Mouse (Mus musculus) forebrain, embryonic 11.5 days (tissue): ENCODE measurements around the gene Gm45837. TPM values are rescaled to one million over a fixed set of nuclear protein-coding genes. Genes with fewer than 3 reads are reported as not detected.
A peak's percentile ranks its signal among the peaks of the same experiment; 100 is the strongest.
"Not testable (repeated sequence)": the region's sequence is repeated elsewhere in the genome, so short reads cannot be mapped to it uniquely, and the experiment has no call there.

Experiments used
- ATAC-seq: fragments of 200-750 bp; cut with Nextera tagmentation; replicated peaks from 2 replicates; pipeline ENCODE4 v1.8.0; 2017; ENCODE audit warnings: moderate TSS enrichment; ENCODE audit not compliant: low FRiP score
- DNase-seq: peaks from one replicate; pipeline ENCODE4 v3.0.0-alpha.2; 2017; ENCODE audit warnings: low spot score
- H3K27ac ChIP-seq: fragments of 300-500 bp; sonication (generic); 2 replicates; pipeline ENCODE4 v1.5.1; 2014; ENCODE audit warnings: low read depth, low read length
- H3K27me3 ChIP-seq: fragments of 300-500 bp; sonication (generic); 2 replicates; pipeline ENCODE4 v1.6.1; 2014; ENCODE audit warnings: mild to moderate bottlenecking, low read length, mixed read lengths; ENCODE audit not compliant: control insufficient read depth, insufficient read depth
- H3K36me3 ChIP-seq: fragments of 300-500 bp; sonication (generic); 2 replicates; pipeline ENCODE4 v1.6.1; 2014; ENCODE audit warnings: mild to moderate bottlenecking, low read length, moderate library complexity, mixed read lengths; ENCODE audit not compliant: control insufficient read depth, insufficient read depth
- H3K4me1 ChIP-seq: fragments of 300-500 bp; sonication (generic); replicated peaks from 2 replicates; pipeline ENCODE4 v1.6.1; 2014; ENCODE audit warnings: low read length, mixed read lengths; ENCODE audit not compliant: control insufficient read depth, insufficient read depth
- H3K4me2 ChIP-seq: fragments of 300-500 bp; sonication (generic); 2 replicates; pipeline ENCODE4 v1.6.1; 2014; ENCODE audit warnings: low read depth, mild to moderate bottlenecking, low read length, moderate library complexity, mixed read lengths; ENCODE audit not compliant: severe bottlenecking
- H3K4me3 ChIP-seq: fragments of 300-500 bp; sonication (generic); 2 replicates; pipeline ENCODE4 v1.5.1; 2014; ENCODE audit warnings: low read depth, low read length
- H3K9ac ChIP-seq: fragments of 300-500 bp; sonication (generic); 2 replicates; pipeline ENCODE4 v1.6.1; 2014; ENCODE audit warnings: low read length
- H3K9me3 ChIP-seq: fragments of 300-500 bp; sonication (generic); 2 replicates; pipeline ENCODE4 v1.6.1; 2016; ENCODE audit warnings: low read length, mixed read lengths; ENCODE audit not compliant: control insufficient read depth
- WGBS: fragments of 180-500 bp; shearing (Covaris S2); extraction: QIAGEN DNeasy Blood & Tissue Kit; methylation state at CpG from one replicate; pipeline ENCODE4 v1.1.7; 2014; 5-methylcytosine and 5-hydroxymethylcytosine counted together
- microRNA counts: library from miRNA; unstranded; fragments of <30 nt; microRNA quantifications from one replicate; lab custom pipeline; 2015
- microRNA-seq: library from miRNA; unstranded; fragments of <30 nt; microRNA quantifications from one replicate; pipeline ENCODE4, GENCODE M21; 2016; ENCODE audit not compliant: insufficient number of aligned reads
- polyA plus RNA-seq: library from polyadenylated mRNA; unstranded; fragments of >200 nt; fragmentation: Nextera tagmentation; extraction: Ambion mirVana; gene quantifications from 2 replicates; pipeline ENCODE4 v1.2.1, GENCODE M21; 2014

Gm45837 gene
- polyA plus RNA-seq, 1 experiment from 2014 or later = not detected

GRCm38 (mm10) chr7:101550686-101551485 lies 140.2 kb downstream of the Gm45837 start:
- Histone ChIP-seq H3K27ac (no peak overlapping the region), H3K27me3 (no peaks in the 10 kb centered on the region), H3K9ac (no peak overlapping the region), H3K4me2 (no peak overlapping the region), H3K9me3 (no peaks in the 10 kb centered on the region), H3K36me3 (no peaks in the 10 kb centered on the region), H3K4me1 (no peaks in the 10 kb centered on the region), H3K4me3 (no peak overlapping the region)
- no peak for DNase-seq
- ATAC-seq = no peak
- 76% methylated on average over 7 of the region's 7 CpGs for WGBS

DNA sequence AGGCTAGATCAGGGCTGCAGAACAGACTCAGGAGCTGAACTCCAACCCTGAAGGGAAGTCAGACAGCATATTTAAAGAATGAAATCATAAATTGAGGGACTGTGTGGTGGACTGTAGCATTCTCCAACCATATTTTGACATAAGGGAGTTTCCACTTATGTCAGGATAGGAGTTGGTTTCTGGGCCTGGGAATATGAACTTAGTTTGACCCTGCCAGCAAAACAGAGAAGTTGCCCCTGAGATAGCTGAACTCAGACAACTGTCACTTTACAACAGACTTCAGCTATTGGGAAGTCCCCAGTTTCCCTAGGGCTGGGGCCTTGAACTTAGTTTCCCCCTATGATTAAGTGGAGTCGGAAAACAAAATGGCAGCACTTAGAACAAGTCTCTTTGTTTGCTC lies 140.8 kb downstream of the Gm45837 start:
- Histone ChIP-seq H3K27ac (no peak overlapping the region), H3K9me3 (no peaks in the 10 kb centered on the region), H3K36me3 (no peaks in the 10 kb centered on the region), H3K4me3 (no peak overlapping the region), H3K27me3 (no peaks in the 10 kb centered on the region), H3K4me1 (no peaks in the 10 kb centered on the region), H3K9ac (no peak overlapping the region), H3K4me2 (no peak overlapping the region)
- ATAC-seq (no peak), DNase-seq (no peak)
- 88% methylated on average over 1 of the region's 1 CpGs for WGBS

DNA sequence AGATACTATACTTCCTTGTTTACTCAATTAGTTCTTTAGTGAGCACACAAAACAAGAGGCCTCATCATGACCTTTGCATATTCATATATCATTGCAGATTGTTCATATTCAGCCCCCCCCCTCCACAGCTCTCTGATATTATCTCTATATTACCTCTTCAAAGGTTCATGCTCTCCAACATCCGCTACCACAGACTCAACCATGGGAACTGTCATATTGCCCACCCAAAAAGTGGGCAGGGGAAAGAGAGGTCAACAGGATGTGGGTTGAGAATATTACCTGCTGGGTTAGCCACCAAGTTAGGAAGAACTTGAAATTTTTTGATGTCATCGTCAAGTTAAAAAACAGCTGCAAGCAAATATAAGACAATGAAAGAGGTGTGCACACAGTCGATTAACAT lies 144.8 kb downstream of the Gm45837 start:
- H3K4me3 ChIP-seq, H3K9ac ChIP-seq, ATAC-seq, H3K4me2 ChIP-seq, H3K36me3 ChIP-seq, H3K4me1 ChIP-seq, H3K9me3 ChIP-seq, H3K27ac ChIP-seq, H3K27me3 ChIP-seq, DNase-seq: not testable (repeated sequence)
- WGBS = 92% methylated on average over 3 of the region's 3 CpGs

GRCm38 (mm10) chr7:101557391-101557790 lies 146.7 kb downstream of the Gm45837 start:
- H3K4me3 ChIP-seq = no peak overlapping the region
- no peaks in the 10 kb centered on the region for H3K4me1 ChIP-seq
- 73% methylated on average over 1 of the region's 1 CpGs for WGBS
- no peaks in the 10 kb centered on the region for H3K27me3 ChIP-seq
- ATAC-seq = no peak
- no peak overlapping the region for H3K4me2 ChIP-seq
- no peak overlapping the region for H3K27ac ChIP-seq
- H3K9ac ChIP-seq = no peak overlapping the region
- no peaks in the 10 kb centered on the region for H3K36me3 ChIP-seq
- DNase-seq = no peak
- no peaks in the 10 kb centered on the region for H3K9me3 ChIP-seq

- H3K4me2 ChIP-seq, DNase-seq, H3K4me3 ChIP-seq, H3K9me3 ChIP-seq, H3K27ac ChIP-seq, H3K4me1 ChIP-seq, H3K36me3 ChIP-seq, ATAC-seq, H3K9ac ChIP-seq, H3K27me3 ChIP-seq: not testable (repeated sequence)
- 72% methylated on average over 5 of the region's 5 CpGs for WGBS
Observed at GRCm38 (mm10) chr7:101559393-101559792, 148.7 kb downstream of the Gm45837 start.

MicroRNAs within 50 kb of the gene (microRNA counts, 519-probe panel; counts per million panel counts)
- microRNA mmu-miR-139-3p (lab: Ali Mortazavi, UCI) = 31.2 counts per million
- 31.2 counts per million for microRNA mmu-miR-139-5p (lab: Ali Mortazavi, UCI)

Small RNA genes lying within 50 kb of the gene (microRNA-seq; reads per million reads assigned to microRNA genes)
- 3,394 reads per million, percentile 83 among the genes with 10 or more reads in this experiment for gene Mir139

Other genes starting within 250 kb of the Gm45837 start
- gene Atg16l2, start 108.6 kb upstream of the Gm45837 start, polyA plus RNA-seq = 15.9 and 16.4 TPM in 2 replicates
- gene Stard10, start 93.8 kb upstream of the Gm45837 start, polyA plus RNA-seq = 6.3 and 8.6 TPM in 2 replicates
- gene Arap1, start 62.8 kb upstream of the Gm45837 start, polyA plus RNA-seq = 10.5 and 14.5 TPM in 2 replicates
- 18.6 and 22.7 TPM in 2 replicates for gene Pde2a, start 10.8 kb downstream of the Gm45837 start, polyA plus RNA-seq
- not detected in 2 replicates for gene Art2b, start 174.7 kb downstream of the Gm45837 start, polyA plus RNA-seq